Mouse (Mus musculus) ZHBTc4 (cell line): ENCODE measurements around the gene 4932438H23Rik.

Experiments used
- DNase-seq: peaks from one replicate; pipeline ENCODE4 v3.0.0-alpha.2; 2011; ENCODE audit warnings: low read depth, low spot score

The 4932438H23Rik gene

GRCm38 (mm10) chr16:91057261-91057660, 37.7 kb downstream of the 4932438H23Rik start:
- no peak for DNase-seq

DNA sequence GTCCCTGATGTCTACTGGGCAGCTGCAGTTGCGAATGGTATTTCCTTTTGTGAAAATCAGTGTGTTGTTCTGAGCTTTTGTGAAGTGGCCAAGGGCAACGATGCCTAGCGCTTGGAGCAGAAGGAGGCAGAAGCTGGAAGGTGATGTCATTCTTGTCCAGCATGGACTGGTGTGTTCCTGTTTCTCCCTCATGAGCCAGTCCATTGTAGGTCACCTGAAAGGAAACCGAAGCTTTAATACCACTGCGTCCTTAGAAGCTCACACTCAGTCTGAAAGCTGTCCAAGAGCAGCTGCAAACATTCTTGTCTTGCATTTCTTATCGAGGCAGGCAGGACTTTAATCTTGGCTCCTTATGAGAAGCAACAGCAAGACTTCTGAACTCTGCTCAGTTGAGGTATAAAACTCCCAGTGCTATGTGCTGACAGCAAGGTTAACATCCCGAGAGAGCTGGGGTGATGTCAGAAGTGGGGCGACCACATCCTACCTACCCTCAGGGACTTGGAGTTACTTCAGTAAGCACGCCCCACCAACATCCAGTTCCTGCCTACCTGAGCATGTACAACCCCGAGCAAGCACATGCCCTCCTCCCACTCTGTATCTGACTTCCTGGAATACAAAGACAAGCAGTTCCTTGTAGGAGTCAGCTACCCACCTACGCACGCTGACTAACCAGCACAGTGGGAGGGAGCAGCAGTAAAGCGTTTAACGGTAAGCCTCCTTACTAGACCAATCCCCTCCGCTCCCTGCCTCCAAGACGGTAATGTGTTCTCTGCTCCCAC, 38.7 kb downstream of the 4932438H23Rik start:
- peak; percentile 39 for DNase-seq

- DNase-seq: no peak
Measured at GRCm38 (mm10) chr16:91055150-91055549, 39.8 kb downstream of the 4932438H23Rik start.

DNA sequence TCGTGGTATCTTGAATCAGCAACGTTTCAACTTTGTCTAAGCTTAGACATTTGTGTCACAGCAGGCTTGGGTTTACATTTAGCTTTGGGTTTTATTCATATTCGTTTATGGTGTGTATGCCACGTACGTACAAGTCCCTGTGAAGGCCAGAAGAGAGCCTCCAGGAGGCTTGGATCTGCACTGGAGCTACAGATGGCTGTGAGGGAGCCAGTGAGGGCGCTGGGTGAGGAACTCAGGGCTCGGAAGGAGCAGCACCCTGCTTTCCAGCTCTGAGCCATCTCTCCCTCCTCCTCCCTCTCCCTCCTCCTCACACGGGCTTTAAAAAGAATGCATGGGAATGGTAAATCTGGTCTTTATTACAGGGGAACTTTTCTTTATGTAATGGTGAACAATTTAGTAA, 41.3 kb downstream of the 4932438H23Rik start:
- no peak for DNase-seq

- peak; percentile 88 for DNase-seq
Measured at GRCm38 (mm10) chr16:91045511-91045910, 49.4 kb downstream of the 4932438H23Rik start.

- DNase-seq: peak; percentile 99
Measured at GRCm38 (mm10) chr16:91044270-91045182, 50.4 kb downstream of the 4932438H23Rik start, which contains the start of gene Paxbp1. Paxbp1 (minus strand) TSS chr16:91044543.

DNA sequence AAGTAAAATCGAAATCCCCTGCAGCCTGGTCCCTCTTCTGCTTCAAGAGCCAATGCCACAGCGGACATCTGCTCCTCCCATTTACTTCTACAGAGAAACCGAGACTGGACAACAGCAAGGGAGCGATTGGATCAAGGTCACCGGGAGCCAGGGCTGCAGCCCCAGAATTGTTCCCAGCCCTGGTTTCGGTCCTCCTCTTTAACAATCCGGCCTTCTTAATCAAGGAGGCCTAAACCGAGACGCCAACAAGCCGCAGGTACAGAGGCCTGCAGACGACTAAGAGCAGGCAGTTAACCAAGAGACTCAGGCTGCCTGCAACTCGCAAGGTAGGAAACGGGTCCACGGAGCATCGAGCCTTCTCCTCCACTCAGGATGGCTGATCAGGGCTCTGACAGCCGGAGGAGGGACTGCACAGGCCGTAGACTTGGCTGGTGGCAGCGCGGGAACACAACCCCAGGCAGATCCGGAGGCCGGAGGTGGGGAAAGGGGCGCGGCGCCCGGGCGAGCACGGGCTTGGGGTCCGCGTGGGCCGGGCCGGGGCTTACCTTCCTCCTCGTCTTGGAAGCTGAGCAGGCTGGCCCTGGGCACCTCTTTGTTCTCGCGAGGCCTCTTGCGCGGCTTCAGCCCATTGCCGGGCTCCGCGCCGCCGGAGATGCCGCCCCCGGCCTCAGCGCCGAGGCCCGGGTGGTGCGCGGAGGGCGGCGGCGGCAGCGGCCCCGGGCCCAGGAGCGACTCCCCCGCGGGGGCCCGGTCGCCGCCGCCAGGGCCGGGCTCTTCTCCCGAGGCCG, 51.3 kb downstream of the 4932438H23Rik start:
- DNase-seq: peak; percentile 89

- no peak for DNase-seq
Measured at GRCm38 (mm10) chr16:91042640-91043039, 52.3 kb downstream of the 4932438H23Rik start.

- DNase-seq: no peak
Measured at GRCm38 (mm10) chr16:91035866-91036265, 59.1 kb downstream of the 4932438H23Rik start.

GRCm38 (mm10) chr16:91030751-91031150, 64.2 kb downstream of the 4932438H23Rik start:
- DNase-seq: no peak

DNA sequence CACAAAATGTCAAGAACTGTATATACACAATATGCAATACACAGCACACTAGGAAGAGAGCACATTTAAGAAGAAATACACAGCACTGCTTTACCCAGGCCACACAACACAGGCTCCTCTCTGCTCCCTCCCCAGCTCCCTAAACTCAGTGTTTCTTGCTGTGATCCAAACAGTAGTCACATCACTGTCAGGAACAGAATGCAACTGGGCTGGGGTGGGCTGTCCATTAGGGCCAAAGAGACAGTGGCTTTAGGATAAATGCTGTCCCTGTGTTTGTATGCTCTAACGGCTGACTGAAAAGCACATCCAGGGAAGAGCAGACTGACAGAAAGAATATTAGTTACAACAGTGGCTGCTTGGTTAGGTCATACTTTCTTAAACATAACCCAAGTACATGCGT, 65.0 kb downstream of the 4932438H23Rik start:
- DNase-seq: no peak

GRCm38 (mm10) chr16:91029161-91029743, 65.7 kb downstream of the 4932438H23Rik start:
- DNase-seq: peak; percentile 83

DNA sequence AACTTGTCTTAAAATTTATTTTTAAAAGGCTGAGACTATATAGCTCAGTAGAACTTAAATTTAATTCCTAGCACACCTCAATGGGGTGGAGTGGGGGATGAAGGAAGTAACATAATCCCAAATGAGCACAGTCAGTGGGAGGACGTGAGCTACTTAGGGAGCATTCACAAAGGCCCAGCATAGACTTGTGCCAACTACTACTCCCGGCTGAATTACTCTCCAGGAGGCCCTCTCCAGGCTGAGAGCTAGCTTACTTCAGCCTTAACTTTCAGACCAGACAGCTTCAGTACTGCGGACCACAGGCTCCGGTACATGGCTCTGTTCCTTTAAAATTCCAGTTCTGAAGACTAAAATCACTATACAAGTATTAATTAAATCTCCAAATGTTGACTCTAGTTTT, 68.6 kb downstream of the 4932438H23Rik start:
- DNase-seq: no peak

DNA sequence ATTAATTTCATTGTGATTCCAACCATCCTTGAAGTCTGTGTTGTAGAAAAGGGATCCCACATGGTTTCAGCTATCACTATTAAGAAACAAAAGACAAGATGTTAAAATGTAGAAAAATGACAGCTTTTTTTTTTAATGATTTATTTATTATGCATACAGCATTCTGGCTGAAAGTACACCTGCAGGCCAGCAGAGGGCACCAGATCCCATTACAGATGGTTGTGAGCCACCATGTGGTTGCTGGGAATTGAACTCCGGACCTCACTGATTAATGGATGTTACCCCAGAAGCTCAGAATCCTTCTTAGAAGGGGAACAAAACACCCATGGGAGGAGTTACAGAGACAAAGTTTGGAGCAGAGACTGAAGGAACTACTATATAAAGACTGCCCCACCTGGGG, 71.5 kb downstream of the 4932438H23Rik start:
- peak; percentile 52 for DNase-seq

- DNase-seq: no peak
Measured at GRCm38 (mm10) chr16:91020842-91021483, 74.0 kb downstream of the 4932438H23Rik start.

- DNase-seq: peak; percentile 63
Measured at GRCm38 (mm10) chr16:91019476-91019875, 75.4 kb downstream of the 4932438H23Rik start.

DNA sequence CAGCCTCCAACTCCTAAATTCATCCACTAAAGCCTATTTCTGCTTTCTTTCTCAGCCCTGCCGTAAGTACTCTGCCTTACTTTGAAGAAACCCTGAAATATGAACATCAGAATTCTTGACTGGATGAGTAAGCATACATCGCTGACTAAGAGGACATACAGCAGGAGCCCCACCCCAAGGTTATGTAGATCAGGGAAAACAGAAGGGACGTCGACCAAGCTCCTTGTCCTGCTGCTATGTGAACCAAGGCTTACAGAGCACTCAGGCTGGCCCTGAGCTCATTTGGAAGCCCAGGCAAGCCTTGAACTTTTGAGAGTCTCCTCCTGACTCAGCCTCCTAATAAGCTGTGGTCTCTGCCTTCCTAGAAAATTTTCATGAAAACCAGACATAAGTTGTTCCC, 79.2 kb downstream of the 4932438H23Rik start:
- no peak for DNase-seq

GRCm38 (mm10) chr16:91011847-91012246, 83.1 kb downstream of the 4932438H23Rik start:
- DNase-seq: no peak

DNA sequence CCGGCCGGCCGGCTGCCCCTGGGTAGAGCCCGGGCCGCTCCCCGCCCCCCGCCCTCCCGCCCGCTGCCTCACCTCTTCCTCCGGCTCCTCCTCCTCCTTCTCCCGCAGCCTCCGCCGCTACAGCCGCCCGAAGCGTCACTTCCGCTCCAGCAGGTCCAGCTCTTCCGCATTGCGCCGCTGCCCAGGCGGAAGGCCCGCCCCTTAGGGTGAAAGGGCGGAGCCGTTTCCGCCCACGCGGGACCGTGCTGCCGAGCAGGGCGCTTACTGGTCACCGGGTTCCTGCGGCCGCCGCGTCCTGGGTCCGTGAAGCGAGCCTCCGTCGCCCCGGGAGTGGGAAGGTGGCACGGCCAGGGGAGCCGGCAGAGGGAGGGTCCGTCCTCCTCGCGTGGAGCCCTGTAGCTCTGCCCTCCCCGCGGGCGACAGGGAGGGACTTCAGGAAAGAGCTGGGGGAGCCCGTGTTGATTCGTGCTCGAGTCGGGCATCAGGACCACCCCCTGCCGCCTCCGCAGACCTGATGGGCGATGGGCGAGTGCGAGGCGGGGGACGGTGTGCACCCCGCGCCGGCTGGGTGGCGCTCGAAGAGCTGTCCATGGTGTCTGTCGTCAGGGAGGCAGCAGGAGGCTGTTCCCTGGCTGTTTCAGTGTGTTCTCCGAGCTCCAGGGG, 83.8 kb downstream of the 4932438H23Rik start, which contains the start of gene Synj1:
Gene Synj1 (minus strand): TSS at position 288 of the 663 bp plus-strand sequence.
- peak; percentile 93 for DNase-seq

DNA sequence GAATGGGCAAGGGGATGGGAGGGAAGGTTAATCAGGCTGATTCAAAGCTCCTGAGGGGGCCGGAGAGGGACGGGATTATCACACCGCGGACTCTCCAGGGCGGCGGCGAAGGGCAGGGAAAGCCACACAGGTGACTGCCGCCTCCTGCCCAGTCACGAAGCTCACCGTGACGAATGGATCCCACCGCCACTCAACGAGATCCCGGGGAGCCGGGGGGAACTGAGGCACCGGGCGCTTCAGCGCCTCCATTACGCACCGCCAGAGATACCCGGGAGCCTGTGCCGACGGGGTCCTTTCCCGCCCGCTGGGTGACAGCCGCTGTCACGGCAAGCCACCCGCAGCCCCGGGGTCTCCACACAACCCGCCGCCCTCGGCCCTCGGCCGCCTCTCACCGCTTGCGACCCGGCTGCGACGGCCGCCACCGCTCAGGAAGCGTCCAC, 84.3 kb downstream of the 4932438H23Rik start:
- DNase-seq: peak; percentile 43
